Mouse (Mus musculus): ENCODE measurements around the gene Fthl17e. TPM values are rescaled to one million over a fixed set of nuclear protein-coding genes. Genes with fewer than 3 reads are reported as not detected.

Gene Fthl17e
- polyA plus RNA-seq, 1 experiment, result not detected

Other genes with a start within 250 kb of the Fthl17e start
- not detected in 2 replicates for gene Ssxb5, start 229.8 kb upstream of the Fthl17e start, polyA plus RNA-seq (2012; rRNA removed)
- not detected in 2 replicates for gene Gm6592, start 189.5 kb upstream of the Fthl17e start, polyA plus RNA-seq (2012; rRNA removed)
- gene Gm5751, start 159.2 kb upstream of the Fthl17e start, polyA plus RNA-seq (2012; rRNA removed), result not detected in 2 replicates
- 0.71 and 1.1 TPM in 2 replicates for gene B630019K06Rik, start 141.1 kb upstream of the Fthl17e start, polyA plus RNA-seq (2012; rRNA removed)
- not detected in 2 replicates for gene Fthl17b, start 70.5 kb upstream of the Fthl17e start, polyA plus RNA-seq (2012; rRNA removed)
- gene Fthl17c, start 56.9 kb upstream of the Fthl17e start, polyA plus RNA-seq (2012; rRNA removed), result not detected in 2 replicates
- not detected in 2 replicates for gene Fthl17d, start 46.7 kb upstream of the Fthl17e start, polyA plus RNA-seq (2012; rRNA removed)
- not detected in 2 replicates for gene Fthl17f, start 29.5 kb downstream of the Fthl17e start, polyA plus RNA-seq (2012; rRNA removed)
- gene 4930402K13Rik, start 71.1 kb downstream of the Fthl17e start, polyA plus RNA-seq (2012; rRNA removed), result not detected in 2 replicates
- 0.31 and 0.36 TPM in 2 replicates for gene Lancl3, start 166.4 kb downstream of the Fthl17e start, polyA plus RNA-seq (2012; rRNA removed)
- gene Gm14862, start 223.4 kb downstream of the Fthl17e start, polyA plus RNA-seq (2012; rRNA removed), result not detected in 2 replicates
- 1.6 and 2.2 TPM in 2 replicates for gene Xk, start 239.3 kb downstream of the Fthl17e start, polyA plus RNA-seq (2012; rRNA removed)